Mouse (Mus musculus) left cerebral cortex, adult 9 months (tissue): ENCODE results near the gene Cacna1g.

Source experiments
- DNase-seq, 2 experiments: peaks; one replicate each; pipeline ENCODE4 v3.0.0; 2022; ENCODE audit warnings: low spot score in 2 of 2

Gene Cacna1g

DNA sequence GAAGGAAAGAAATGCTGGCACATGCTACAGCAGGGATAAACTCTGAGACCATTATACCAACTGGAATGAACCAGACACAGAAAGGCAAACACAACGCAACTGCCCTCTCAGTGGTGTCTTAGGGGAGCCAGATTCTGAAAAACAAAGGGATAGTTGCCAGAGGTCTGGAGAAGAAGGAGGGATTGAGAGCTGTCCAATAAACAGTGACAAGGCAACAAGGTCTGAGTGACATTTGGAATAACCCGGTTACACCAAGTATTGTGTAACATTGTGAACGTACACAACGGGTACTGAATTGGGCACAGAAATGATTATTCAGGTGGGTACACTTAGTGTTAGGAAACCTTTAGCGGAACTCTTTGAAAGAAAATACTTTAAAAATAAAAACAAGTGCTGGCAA lies 111.9 kb downstream of the Cacna1g start:
- DNase-seq = no peak

DNA sequence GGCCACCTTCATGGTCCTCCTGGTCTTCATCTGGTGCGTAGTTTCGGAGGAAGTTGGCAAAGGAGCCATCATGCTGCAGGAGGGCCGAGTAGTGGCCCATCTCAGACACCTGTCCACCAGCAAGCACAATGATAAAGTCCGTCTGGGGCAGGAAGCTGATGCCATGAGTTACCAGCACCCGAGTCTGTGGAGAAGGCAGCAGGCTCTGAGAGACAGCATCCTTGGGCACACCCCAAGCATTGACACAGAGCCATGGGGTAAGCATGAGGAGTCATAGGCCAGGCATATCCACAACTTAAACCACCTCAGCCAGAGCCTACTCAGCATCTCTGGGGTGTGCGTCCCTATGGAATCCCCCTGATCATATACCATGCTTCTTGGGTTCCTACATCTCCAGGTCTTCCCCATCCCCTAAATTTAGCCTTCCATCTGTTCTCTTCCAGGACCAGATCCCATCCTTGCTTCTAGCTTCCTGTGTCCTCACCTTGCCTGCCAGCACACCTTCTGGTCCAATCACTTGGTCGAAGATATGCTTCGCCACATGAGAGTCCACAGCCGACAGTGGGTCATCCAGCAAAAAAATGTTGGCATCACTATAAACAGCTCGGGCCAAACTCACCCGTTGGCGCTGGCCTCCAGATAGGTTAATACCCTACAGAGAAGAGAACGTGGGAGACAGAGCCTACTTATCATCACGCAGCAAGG lies 112.7 kb downstream of the Cacna1g start:
- DNase-seq = no peak

DNA sequence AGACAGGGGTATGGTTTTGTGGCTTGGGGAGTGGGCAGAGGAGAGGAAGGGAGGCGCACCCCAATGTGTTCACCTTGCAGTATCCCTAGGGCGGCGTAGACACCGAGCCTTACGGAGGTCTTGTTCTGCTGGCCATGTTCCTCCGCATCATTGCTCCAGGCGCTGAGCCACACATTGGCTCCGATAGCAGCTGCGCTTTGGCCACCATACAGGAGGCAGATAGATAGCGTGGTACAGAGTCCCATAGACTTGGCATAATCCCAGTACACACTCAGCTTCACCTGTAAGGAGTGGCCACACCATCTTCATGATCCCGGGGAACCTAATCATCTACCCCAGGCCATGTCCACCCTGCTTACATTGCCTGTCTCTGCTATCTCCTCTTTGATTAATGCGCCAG lies 114.8 kb downstream of the Cacna1g start:
- no peak for DNase-seq
